Mouse (Mus musculus) intestine, postnatal 0 days (tissue): ENCODE measurements at regions not wholly inside any gene's neighbourhood (a gene's known extent, or its start where the extent isn't known, plus 50 kb on each side); places are given as distances from the start of the nearest gene placed in this dataset.

Source experiments
- ATAC-seq: fragments of 200-750 bp; cut with Nextera tagmentation; 2 replicates; pipeline ENCODE4 v1.8.0; 2017; ENCODE audit warnings: mild to moderate bottlenecking, moderate TSS enrichment, moderate library complexity
- H3K27ac ChIP-seq: fragments of 300-500 bp; sonication (generic); 2 replicates; pipeline ENCODE4 v1.5.1; 2014; ENCODE audit warnings: mild to moderate bottlenecking, low read depth, low read length, moderate library complexity
- H3K27me3 ChIP-seq: fragments of 300-500 bp; sonication (generic); replicated peaks from 2 replicates; pipeline ENCODE4 v1.6.1; 2014; ENCODE audit warnings: low read length, mixed read lengths; ENCODE audit not compliant: control insufficient read depth, insufficient read depth
- H3K36me3 ChIP-seq: fragments of 300-500 bp; sonication (generic); 2 replicates; pipeline ENCODE4 v1.6.1; 2014; ENCODE audit warnings: mild to moderate bottlenecking, moderate library complexity; ENCODE audit not compliant: control insufficient read depth, insufficient read depth
- H3K4me1 ChIP-seq: fragments of 300-500 bp; sonication (generic); replicated peaks from 2 replicates; pipeline ENCODE4 v1.6.1; 2014; ENCODE audit warnings: antibody characterized with exemption, low read length, mixed read lengths; ENCODE audit not compliant: control insufficient read depth, insufficient read depth
- H3K4me2 ChIP-seq: fragments of 300-500 bp; sonication (generic); replicated peaks from 2 replicates; pipeline ENCODE4 v1.6.1; 2014; ENCODE audit warnings: low read depth, mild to moderate bottlenecking, moderate library complexity
- H3K4me3 ChIP-seq: fragments of 300-500 bp; sonication (generic); 2 replicates; pipeline ENCODE4 v1.5.1; 2014; ENCODE audit warnings: low read depth, low read length
- H3K9ac ChIP-seq: fragments of 300-500 bp; sonication (generic); 2 replicates; pipeline ENCODE4 v1.6.1; 2014; ENCODE audit warnings: mild to moderate bottlenecking, low read depth, low read length
- H3K9me3 ChIP-seq: fragments of 300-500 bp; sonication (generic); 2 replicates; pipeline ENCODE4 v1.6.1; 2016; ENCODE audit warnings: mixed run types; ENCODE audit not compliant: control insufficient read depth
- CTCF ChIP-seq: sonication (generic); IDR thresholded peaks from 2 replicates; pipeline ENCODE4 v1.5.1; 2016; ENCODE audit warnings: low read depth, mild to moderate bottlenecking, control low read depth, antibody characterized with exemption, moderate library complexity
- WGBS: fragments of 180-500 bp; shearing (Covaris S2); extraction: QIAGEN DNeasy Blood & Tissue Kit; methylation state at CpG from one replicate; pipeline ENCODE4 v1.1.7; 2014; 5-methylcytosine and 5-hydroxymethylcytosine counted together

DNA sequence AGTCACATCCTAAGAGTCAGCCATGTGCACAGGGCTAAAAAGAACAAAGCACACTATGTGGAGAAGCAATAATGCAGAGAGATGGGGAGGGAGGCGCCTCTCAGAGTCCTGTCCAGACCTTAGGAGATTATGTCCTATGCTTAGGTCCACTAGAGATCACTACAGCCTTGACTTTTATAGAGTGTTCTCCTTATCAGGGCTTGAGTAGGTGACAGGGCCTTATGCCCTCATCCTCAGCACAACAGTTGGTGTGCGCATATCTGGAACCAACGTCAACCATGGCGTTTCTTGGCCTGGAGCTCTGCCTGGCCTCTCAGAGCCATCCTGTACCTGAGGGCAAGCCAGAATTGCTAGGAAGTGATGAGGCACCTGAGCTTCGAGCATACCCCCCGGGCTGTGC, 162.6 kb upstream of the Gm10131 start:
- H3K36me3 ChIP-seq: no peaks in the 10 kb centered on the region
- 0 out of 2 replicates have a peak, but pooled peaks cover 3% of the 10 kb centered on the region for H3K4me1 ChIP-seq
- no peak overlapping the region for H3K4me2 ChIP-seq
- H3K27me3 ChIP-seq: no peaks in the 10 kb centered on the region
- no peaks in the 10 kb centered on the region for H3K9me3 ChIP-seq
- 95% methylated on average over 6 of the region's 6 CpGs for WGBS
- no peak overlapping the region for H3K4me3 ChIP-seq
- no peak for TF ChIP-seq CTCF
- no peak overlapping the region for H3K27ac ChIP-seq
- H3K9ac ChIP-seq: no peak overlapping the region
- no peak for ATAC-seq

DNA sequence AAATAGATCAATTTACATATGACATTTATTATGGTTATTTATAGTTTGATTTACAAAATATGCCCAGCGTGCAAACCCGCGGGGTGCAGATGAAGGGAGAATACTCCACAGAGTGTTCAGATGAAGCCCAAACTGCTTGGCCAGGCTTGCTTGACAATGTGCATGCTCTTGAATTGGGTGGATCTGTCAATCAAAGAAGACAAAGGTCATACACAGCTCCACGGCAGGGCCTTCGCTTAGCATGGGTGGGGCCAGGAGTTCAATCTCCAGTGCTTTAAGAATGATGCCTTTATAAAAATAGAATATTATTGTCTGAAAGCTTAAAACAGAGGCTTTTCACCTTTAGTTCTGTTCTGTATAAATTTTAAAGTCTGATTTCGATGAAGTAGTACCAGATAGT, 158.3 kb upstream of the Gm10131 start:
- Histone ChIP-seq H3K4me2 (no peak overlapping the region), H3K9me3 (no peaks in the 10 kb centered on the region), H3K27ac (no peak overlapping the region), H3K36me3 (no peaks in the 10 kb centered on the region), H3K4me3 (no peak overlapping the region), H3K4me1 (0 out of 2 replicates have a peak, but pooled peaks cover 3% of the 10 kb centered on the region), H3K27me3 (no peaks in the 10 kb centered on the region), H3K9ac (no peak overlapping the region)
- no peak for ATAC-seq
- WGBS: 69% methylated on average over 6 of the region's 6 CpGs
- no peak for TF ChIP-seq CTCF

- Histone ChIP-seq H3K27ac (no peak overlapping the region), H3K4me1 (0 out of 2 replicates have a peak, but pooled peaks cover 3% of the 10 kb centered on the region), H3K4me2 (no peak overlapping the region), H3K9me3 (no peaks in the 10 kb centered on the region), H3K36me3 (no peaks in the 10 kb centered on the region), H3K27me3 (no peaks in the 10 kb centered on the region), H3K9ac (no peak overlapping the region), H3K4me3 (no peak overlapping the region)
- peak; percentile 48 for TF ChIP-seq CTCF
- no peak for ATAC-seq
- 91% methylated on average over 18 of the region's 18 CpGs for WGBS
Measured at GRCm38 (mm10) chr8:34268806-34269520, 157.4 kb upstream of the Gm10131 start.

GRCm38 (mm10) chr8:34254978-34255377, 143.4 kb upstream of the Gm10131 start:
- TF ChIP-seq CTCF: no peak
- no peaks in the 10 kb centered on the region for H3K9me3 ChIP-seq
- no peak overlapping the region for H3K9ac ChIP-seq
- no peaks in the 10 kb centered on the region for H3K4me1 ChIP-seq
- 79% methylated on average over 2 of the region's 2 CpGs for WGBS
- no peak overlapping the region for H3K4me2 ChIP-seq
- H3K4me3 ChIP-seq: no peak overlapping the region
- no peaks in the 10 kb centered on the region for H3K36me3 ChIP-seq
- no peak overlapping the region for H3K27ac ChIP-seq
- no peaks in the 10 kb centered on the region for H3K27me3 ChIP-seq
- no peak for ATAC-seq

- no peak for TF ChIP-seq CTCF
- Histone ChIP-seq H3K4me1 (no peaks in the 10 kb centered on the region), H3K4me2 (no peak overlapping the region), H3K9ac (no peak overlapping the region), H3K27ac (no peak overlapping the region), H3K36me3 (no peaks in the 10 kb centered on the region), H3K27me3 (no peaks in the 10 kb centered on the region), H3K4me3 (no peak overlapping the region), H3K9me3 (no peaks in the 10 kb centered on the region)
- ATAC-seq: no peak
- WGBS: 92% methylated on average over 7 of the region's 7 CpGs
Measured at GRCm38 (mm10) chr8:34251934-34252333, 140.4 kb upstream of the Gm10131 start.

DNA sequence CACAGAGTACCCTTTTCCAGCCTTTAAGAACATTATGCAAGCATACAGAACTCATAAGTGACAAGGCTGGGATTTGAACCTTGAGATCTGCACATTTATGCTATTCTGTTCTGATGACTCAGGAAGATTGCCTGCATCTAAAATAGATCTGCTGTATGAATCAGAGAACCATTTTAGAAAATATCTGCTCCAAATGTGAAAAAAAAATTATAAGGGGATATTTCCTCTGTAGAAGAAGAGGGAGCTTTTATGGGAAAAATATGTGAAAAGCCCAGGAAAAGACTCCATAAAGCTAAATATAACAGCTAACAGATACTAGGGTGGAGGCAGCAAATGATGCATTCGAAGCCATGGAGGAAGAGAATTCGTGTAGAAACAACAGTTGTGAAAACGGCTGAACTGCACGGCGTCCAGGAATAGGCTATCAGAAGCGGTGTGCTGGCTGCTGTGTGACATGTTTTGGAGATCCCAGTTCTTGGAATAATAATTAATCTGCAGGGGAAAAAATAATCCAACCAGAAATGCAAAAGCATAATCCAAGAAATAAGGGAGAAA, 127.9 kb upstream of the Gm10131 start:
- Histone ChIP-seq H3K27ac (no peak overlapping the region), H3K9ac (no peak overlapping the region), H3K9me3 (no peaks in the 10 kb centered on the region), H3K36me3 (no peaks in the 10 kb centered on the region), H3K27me3 (no peaks in the 10 kb centered on the region), H3K4me2 (no peak overlapping the region), H3K4me1 (no peaks in the 10 kb centered on the region), H3K4me3 (no peak overlapping the region)
- WGBS: 87% methylated on average over 6 of the region's 6 CpGs
- no peak for ATAC-seq
- no peak for TF ChIP-seq CTCF
